ENCODE assay signal across 24 mouse cellular contexts in genomic region chr19:11987841-11988240, GRCm38 (mm10). TPM values are rescaled to one million over a fixed set of nuclear protein-coding genes. Genes with fewer than 3 reads are reported as not detected.
"Had no signal": no experiment of that assay in that cellular context is flagged by ENCODE, and none has a peak within 500 bp of the region (broad histone marks: within the 10 kb centered on the region; RNA-seq: fewer than 3 reads in every experiment).

No protein-coding gene starts in this region.

- H3K27ac ChIP-seq: liver, embryonic 14.5 days; midbrain, embryonic 10.5 days; neural tube, embryonic 13.5 days; neural tube, embryonic 15.5 days had no signal

- H3K9me3 ChIP-seq: midbrain, embryonic 10.5 days; neural tube, embryonic 13.5 days; neural tube, embryonic 15.5 days had no signal

- H3K4me1 ChIP-seq: midbrain, embryonic 10.5 days; neural tube, embryonic 13.5 days; neural tube, embryonic 15.5 days had no signal

- H3K4me2 ChIP-seq: lung, embryonic 14.5 days; neural tube, embryonic 13.5 days; neural tube, embryonic 15.5 days had no signal

- DNase-seq: lung, adult 18-20 months; lung, embryonic 14.5 days; lung, postnatal 14 days; lung, postnatal 36 days; midbrain, embryonic 14.5 days; retina, postnatal 1 day; right cerebral cortex, adult 18-20 months; right cerebral cortex, postnatal 25 days; right cerebral cortex, postnatal 4 days; spleen, adult 18-20 months; thymus, adult 18-20 months; thymus, postnatal 14 days; thymus, postnatal 36 days had no signal

- H3K4me3 ChIP-seq: midbrain, embryonic 10.5 days; myocyte; neural tube, embryonic 13.5 days; neural tube, embryonic 15.5 days had no signal

- ATAC-seq: midbrain, embryonic 16.5 days had no signal

- H3K9ac ChIP-seq: liver, embryonic 14.5 days; lung, embryonic 14.5 days; neural tube, embryonic 13.5 days; neural tube, embryonic 15.5 days had no signal

- H3K27me3 ChIP-seq: neural tube, embryonic 13.5 days; neural tube, embryonic 15.5 days had no signal

RNA-seq across cellular contexts. Expression of gene Olfr1423, which starts 53.3 kb away (rescaled TPM):
- polyA plus RNA-seq: liver, embryonic 14.5 days; lung, embryonic 14.5 days; lung, embryonic 16.5 days; midbrain, embryonic 14.5 days; midbrain, embryonic 16.5 days; myocyte; neural tube, embryonic 11.5 days; neural tube, embryonic 13.5 days; neural tube, embryonic 15.5 days; small intestine, adult 2 months; stomach, embryonic 14.5 days; thymus, postnatal 0 days had no signal
